Mouse (Mus musculus) ES-CJ7 (cell line): ENCODE measurements around the gene Cgas.
A peak's percentile ranks its signal among the peaks of the same experiment; 100 is the strongest.

Source experiments
- DNase-seq: peaks from one replicate; pipeline ENCODE4 v3.0.0; 2011; ENCODE audit warnings: low read depth, low spot score

Gene Cgas

GRCm38 (mm10) chr9:78386947-78387346 lies 56.1 kb downstream of the Cgas start:
- DNase-seq = no peak

GRCm38 (mm10) chr9:78385893-78386292 lies 57.1 kb downstream of the Cgas start:
- DNase-seq = peak; percentile 88
